Mouse (Mus musculus) cerebellum, adult 2 months (tissue): Measurements from ENCODE around the gene Trim65.

Experiments used
- CTCF ChIP-seq: fragments of 200-500 bp; IDR thresholded peaks from 2 replicates; pipeline ENCODE4 v1.5.1; 2011; ENCODE audit warnings: low read depth, mild to moderate bottlenecking, control low read depth, low read length, moderate library complexity, borderline replicate concordance; ENCODE audit not compliant: insufficient read depth
- POLR2A ChIP-seq: fragments of 200-500 bp; IDR thresholded peaks from 2 replicates; pipeline ENCODE4 v1.6.1; 2011; ENCODE audit warnings: low read length, control low read depth, borderline replicate concordance; ENCODE audit not compliant: insufficient read depth

DNA sequence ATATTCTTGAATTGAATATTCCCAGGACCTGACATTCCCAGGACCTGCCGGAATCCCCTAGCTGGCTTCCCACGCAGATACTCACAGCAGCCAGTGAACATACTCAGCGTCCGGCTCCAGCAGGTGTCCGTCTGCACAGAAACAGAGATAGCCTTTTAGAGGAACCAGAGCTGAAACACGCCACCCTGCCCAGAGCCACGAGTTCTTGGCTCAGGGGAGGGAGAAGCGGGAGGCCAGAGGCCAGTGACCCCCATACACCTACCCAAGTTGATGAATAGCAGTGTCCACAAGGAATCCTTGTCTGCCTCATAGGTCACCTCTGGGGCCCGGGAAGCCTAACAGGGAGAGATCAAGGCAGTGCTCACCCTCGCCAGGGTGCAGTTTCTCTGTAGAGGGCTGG lies 3.2 kb upstream of the Trim65 start:
- TF ChIP-seq CTCF, result no peak
- no peak for TF ChIP-seq POLR2A
